Mouse (Mus musculus) lung, embryonic 14.5 days (tissue): Measurements from ENCODE around the gene Myh11. TPM values are rescaled to one million over a fixed set of nuclear protein-coding genes. Genes with fewer than 3 reads are reported as not detected.
A peak's percentile ranks its signal among the peaks of the same experiment; 100 is the strongest.

Source experiments
- ATAC-seq: fragments of 200-750 bp; cut with Nextera tagmentation; 2 replicates; pipeline ENCODE4 v1.8.0; 2017; ENCODE audit warnings: mild to moderate bottlenecking, moderate TSS enrichment, moderate library complexity; ENCODE audit not compliant: insufficient read depth
- DNase-seq: peaks from one replicate; pipeline ENCODE4 v3.0.0-alpha.2; 2015
- H3K27ac ChIP-seq: fragments of 300-500 bp; sonication (generic); 2 replicates; pipeline ENCODE4 v1.5.1; 2014; ENCODE audit warnings: low read depth, mild to moderate bottlenecking, moderate library complexity
- H3K27me3 ChIP-seq: fragments of 300-500 bp; sonication (generic); 2 replicates; pipeline ENCODE4 v1.6.1; 2014; ENCODE audit warnings: low read length, control low read depth; ENCODE audit not compliant: insufficient read depth
- H3K36me3 ChIP-seq: fragments of 300-500 bp; sonication (generic); 2 replicates; pipeline ENCODE4 v1.6.1; 2014; ENCODE audit warnings: control low read depth; ENCODE audit not compliant: insufficient read depth
- H3K4me1 ChIP-seq: fragments of 300-500 bp; sonication (generic); 2 replicates; pipeline ENCODE4 v1.6.1; 2014; ENCODE audit warnings: antibody characterized with exemption, control low read depth; ENCODE audit not compliant: insufficient read depth
- H3K4me2 ChIP-seq: fragments of 300-500 bp; sonication (generic); 2 replicates; pipeline ENCODE4 v1.6.1; 2014; ENCODE audit warnings: mild to moderate bottlenecking
- H3K4me3 ChIP-seq: fragments of 300-500 bp; sonication (generic); 2 replicates; pipeline ENCODE4 v1.5.1; 2014; ENCODE audit warnings: low read depth, low read length
- H3K9ac ChIP-seq: fragments of 300-500 bp; sonication (generic); 2 replicates; pipeline ENCODE4 v1.6.1; 2014
- H3K9me3 ChIP-seq: fragments of 300-500 bp; sonication (generic); 2 replicates; pipeline ENCODE4 v1.6.1; 2016; ENCODE audit warnings: low read depth, low read length, control low read depth
- CTCF ChIP-seq: IDR thresholded peaks from 2 replicates; pipeline ENCODE4 v1.5.1; 2016; ENCODE audit warnings: antibody characterized with exemption, low read depth
- WGBS: fragments of 180-500 bp; shearing (Covaris S2); extraction: QIAGEN DNeasy Blood & Tissue Kit; methylation state at CpG from one replicate; pipeline ENCODE4 v1.1.7; 2014; 5-methylcytosine and 5-hydroxymethylcytosine counted together
- polyA plus RNA-seq: library from polyadenylated mRNA; unstranded; fragments of >200 nt; fragmentation: Nextera tagmentation; extraction: Ambion mirVana; gene quantifications from 2 replicates; pipeline ENCODE4 v1.2.1, GENCODE M21; 2014

The Myh11 gene
- polyA plus RNA-seq: 67.4 and 69.8 TPM in 2 replicates

GRCm38 (mm10) chr16:14291223-14291622 lies at the start of gene Myh11:
Gene Myh11 (minus strand): TSS chr16:14291372.
- H3K9me3 ChIP-seq: no peaks in the 10 kb centered on the region
- H3K4me1 ChIP-seq: no peaks in the 10 kb centered on the region
- peak within 1 kb of the TSS; percentile 63 for H3K4me2 ChIP-seq
- peak; percentile 85 for ATAC-seq
- H3K36me3 ChIP-seq: no peaks in the 10 kb centered on the region
- WGBS: 3% methylated on average over 16 of the region's 16 CpGs
- H3K9ac ChIP-seq: peak within 1 kb of the TSS; percentile 33
- H3K27ac ChIP-seq: peak within 1 kb of the TSS; percentile 39
- H3K27me3 ChIP-seq: no peaks in the 10 kb centered on the region
- H3K4me3 ChIP-seq: peak within 1 kb of the TSS; percentile 28
- peak; percentile 95 for DNase-seq
- peak; percentile 84 for TF ChIP-seq CTCF

DNA sequence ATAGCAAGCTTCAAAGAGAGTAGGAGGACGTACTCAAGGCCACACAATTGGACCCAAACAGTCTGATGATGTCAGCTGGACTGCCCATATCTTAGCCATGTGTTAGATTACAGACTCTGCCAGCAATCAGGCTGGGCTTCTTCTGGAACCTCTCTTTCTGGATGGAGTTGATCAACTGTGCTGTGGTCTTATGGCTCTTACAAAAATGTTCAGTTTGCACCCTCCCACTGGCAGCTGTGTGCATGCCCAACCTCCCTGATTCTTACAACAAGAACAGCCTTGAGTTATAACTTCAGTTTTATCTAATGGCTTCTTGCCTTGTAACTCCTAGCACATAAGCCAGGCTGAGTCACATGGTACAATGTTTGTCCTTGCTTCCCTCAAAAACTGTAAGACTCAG lies 37.0 kb upstream of the Myh11 start:
- Histone ChIP-seq H3K27me3 (no peaks in the 10 kb centered on the region), H3K4me2 (no peak overlapping the region), H3K9me3 (no peaks in the 10 kb centered on the region), H3K4me1 (no peaks in the 10 kb centered on the region), H3K36me3 (no peaks in the 10 kb centered on the region), H3K4me3 (no peak overlapping the region), H3K9ac (no peak overlapping the region), H3K27ac (no peak overlapping the region)
- ATAC-seq (no peak), DNase-seq (no peak)
- 50% methylated on average over 1 of the region's 1 CpGs for WGBS
- no peak for TF ChIP-seq CTCF

DNA sequence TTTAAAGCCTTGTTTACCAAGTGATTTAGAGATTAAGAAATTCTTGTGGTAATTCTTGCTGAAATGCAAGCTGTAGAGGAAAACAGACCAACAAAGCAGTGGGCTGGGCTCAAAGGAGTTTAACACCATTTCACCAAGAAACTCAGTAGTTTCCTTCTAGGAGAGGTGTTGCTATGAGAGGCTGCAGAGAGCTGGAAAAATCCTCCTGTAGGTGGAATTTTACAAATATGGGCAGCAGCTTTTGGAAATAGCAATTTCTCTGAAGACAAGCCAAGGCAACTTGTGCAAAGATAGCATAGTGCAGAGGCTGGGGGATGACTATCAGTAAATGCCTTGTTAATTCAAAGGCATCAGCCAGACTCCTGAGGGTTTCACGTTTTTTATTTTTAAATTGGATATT lies 29.3 kb upstream of the Myh11 start:
- 48% methylated on average over 1 of the region's 1 CpGs for WGBS
- H3K27ac ChIP-seq: no peak overlapping the region
- ATAC-seq: no peak

GRCm38 (mm10) chr16:14319681-14320080 lies 28.5 kb upstream of the Myh11 start:
- Histone ChIP-seq H3K27me3 (no peaks in the 10 kb centered on the region), H3K9ac (no peak overlapping the region), H3K4me2 (no peak overlapping the region), H3K4me3 (no peak overlapping the region), H3K9me3 (no peaks in the 10 kb centered on the region), H3K36me3 (no peaks in the 10 kb centered on the region), H3K27ac (no peak overlapping the region), H3K4me1 (peaks cover 7% of the 10 kb centered on the region)
- 77% methylated on average over 3 of the region's 3 CpGs for WGBS
- no peak for TF ChIP-seq CTCF
- no peak for DNase-seq
- no peak for ATAC-seq

More for the DNA sequence above, 29.3 kb upstream of the Myh11 start:
- Histone ChIP-seq H3K9ac (no peak overlapping the region), H3K4me1 (peaks cover 7% of the 10 kb centered on the region), H3K4me2 (no peak overlapping the region), H3K4me3 (no peak overlapping the region), H3K9me3 (no peaks in the 10 kb centered on the region), H3K36me3 (no peaks in the 10 kb centered on the region), H3K27me3 (no peaks in the 10 kb centered on the region)
- no peak for DNase-seq
- TF ChIP-seq CTCF: no peak

DNA sequence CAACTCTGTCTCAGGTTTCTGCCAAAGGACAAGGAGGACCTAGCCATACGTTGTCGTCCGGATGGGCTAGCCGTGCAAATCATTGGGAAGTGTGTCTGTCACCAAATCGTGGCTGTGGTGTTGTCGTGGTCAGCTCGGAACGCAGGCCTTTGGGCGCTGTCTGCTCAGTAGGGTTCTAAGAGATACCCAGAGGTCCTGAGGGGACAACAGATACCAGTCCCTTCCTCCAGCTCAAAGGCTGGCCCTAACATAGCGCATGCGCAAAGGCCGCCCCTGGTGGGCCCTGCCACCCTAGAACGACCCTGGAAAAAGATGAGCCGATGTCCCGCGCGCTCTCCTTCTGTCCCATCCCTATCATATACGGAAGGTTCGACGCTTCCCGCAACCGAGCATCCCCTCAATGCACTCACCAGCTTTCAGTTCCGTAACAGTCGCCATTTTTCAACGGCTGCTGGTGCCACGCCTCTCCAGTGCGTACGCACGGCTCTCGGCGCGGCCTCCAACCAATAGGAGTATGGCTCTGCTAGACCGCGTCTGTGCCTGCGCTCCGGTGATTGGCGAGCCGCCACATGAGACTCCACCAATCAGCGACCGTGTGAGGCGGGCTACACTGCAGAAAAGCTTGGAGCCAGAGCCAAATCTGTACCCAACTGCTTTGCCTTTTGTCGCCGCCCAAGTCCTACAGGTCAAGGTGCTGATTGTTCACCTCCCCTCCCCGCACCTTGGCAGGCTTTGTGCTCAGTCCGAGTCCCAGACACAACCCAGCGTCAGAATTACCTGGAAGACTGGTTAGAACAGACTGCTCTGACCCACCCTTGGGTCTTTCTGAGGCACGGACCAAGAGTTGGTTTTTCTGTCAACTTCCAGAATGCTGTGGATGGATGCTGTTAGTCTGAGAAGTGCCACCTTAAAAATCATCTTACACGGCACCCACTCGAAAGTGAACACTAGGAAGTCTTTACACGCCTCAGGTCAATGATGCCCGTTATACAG lies 26.0 kb upstream of the Myh11 start, which contains the start of gene Fopnl:
Gene Fopnl, minus strand, starts transcription at position 522 of the 993 bp plus-strand sequence.
- peak within 1 kb of the TSS; percentile 80 for H3K4me3 ChIP-seq
- peak within 1 kb of the TSS; percentile 78 for H3K9ac ChIP-seq
- peaks cover 7% of the 10 kb centered on the region for H3K4me1 ChIP-seq
- no peaks in the 10 kb centered on the region for H3K27me3 ChIP-seq
- peak within 1 kb of the TSS; percentile 71 for H3K4me2 ChIP-seq
- peaks cover 16% of the 10 kb centered on the region for H3K36me3 ChIP-seq
- WGBS: 3% methylated on average over 51 of the region's 51 CpGs
- ATAC-seq: peak; percentile 100
- peak; percentile 99 for DNase-seq
- TF ChIP-seq CTCF: no peak
- peak within 1 kb of the TSS; percentile 84 for H3K27ac ChIP-seq
- no peaks in the 10 kb centered on the region for H3K9me3 ChIP-seq

DNA sequence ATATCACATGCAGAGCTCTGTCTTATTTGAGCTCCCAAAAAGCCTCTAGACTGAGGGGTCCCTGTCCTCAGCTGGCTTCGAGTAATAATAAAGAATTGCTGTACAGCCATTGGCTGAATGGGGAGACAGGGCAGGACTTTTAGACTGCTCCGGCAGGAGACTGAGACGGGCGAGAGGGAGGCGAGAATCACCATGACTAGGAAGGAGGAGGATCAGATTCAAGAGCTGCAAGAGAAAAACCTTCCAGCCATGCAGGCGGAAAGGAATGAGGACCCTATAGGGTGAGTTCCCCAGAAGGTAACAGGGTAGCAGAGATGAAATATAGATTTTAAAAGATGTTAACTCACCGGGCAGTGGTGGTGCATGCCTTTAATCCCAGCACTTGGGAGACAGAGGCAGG lies 21.7 kb upstream of the Myh11 start:
- Histone ChIP-seq H3K36me3 (peaks cover 49% of the 10 kb centered on the region), H3K9me3 (no peaks in the 10 kb centered on the region), H3K4me3 (no peak overlapping the region), H3K27me3 (no peaks in the 10 kb centered on the region), H3K4me1 (peaks cover 7% of the 10 kb centered on the region), H3K27ac (no peak overlapping the region), H3K4me2 (no peak overlapping the region), H3K9ac (no peak overlapping the region)
- WGBS: 89% methylated on average over 7 of the region's 7 CpGs
- no peak for DNase-seq
- no peak for ATAC-seq
- no peak for TF ChIP-seq CTCF

- H3K27ac ChIP-seq: no peak overlapping the region
- H3K27me3 ChIP-seq: no peaks in the 10 kb centered on the region
- WGBS: 52% methylated on average over 6 of the region's 6 CpGs
- no peaks in the 10 kb centered on the region for H3K9me3 ChIP-seq
- H3K4me1 ChIP-seq: peaks cover 7% of the 10 kb centered on the region
- no peak overlapping the region for H3K4me3 ChIP-seq
- no peak for ATAC-seq
- no peak overlapping the region for H3K4me2 ChIP-seq
- H3K36me3 ChIP-seq: peaks cover 62% of the 10 kb centered on the region
- DNase-seq: peak; percentile 76
- TF ChIP-seq CTCF: peak; percentile 79
- no peak overlapping the region for H3K9ac ChIP-seq
Observed at GRCm38 (mm10) chr16:14311371-14311770, 20.2 kb upstream of the Myh11 start.
